Mouse (Mus musculus) C2C12 (cell line): Measurements from ENCODE around the gene Clasrp. TPM values are rescaled to one million over a fixed set of nuclear protein-coding genes. Genes with fewer than 3 reads are reported as not detected.
A peak's percentile ranks its signal among the peaks of the same experiment; 100 is the strongest.

Experiments used
- H3K27me3 ChIP-seq: one replicate; pipeline ENCODE4 v1.6.1; 2011; ENCODE audit not compliant: control insufficient read depth, insufficient read depth, insufficient read length
- H3K36me3 ChIP-seq: one replicate; pipeline ENCODE4 v1.6.1; 2011; ENCODE audit not compliant: control insufficient read depth, insufficient read depth
- H3K4me3 ChIP-seq: one replicate; pipeline ENCODE4 v1.5.1; 2011; ENCODE audit warnings: mild to moderate bottlenecking, control low read depth; ENCODE audit not compliant: poor library complexity, insufficient read depth, severe bottlenecking
- H3K79me2 ChIP-seq: one replicate; pipeline ENCODE4 v1.6.1; 2011; ENCODE audit not compliant: control insufficient read depth, insufficient read depth
- H3K79me3 ChIP-seq: one replicate; pipeline ENCODE4 v1.6.1; 2011; ENCODE audit warnings: low read depth, control low read depth
- H3ac ChIP-seq: one replicate; pipeline ENCODE3; 2011; ENCODE audit warnings: low read depth; ENCODE audit not compliant: control insufficient read depth, insufficient read length
- CEBPB ChIP-seq: IDR thresholded peaks from one replicate; pipeline ENCODE4 v1.6.1; 2011; ENCODE audit warnings: low read depth, mild to moderate bottlenecking, control low read depth, moderate library complexity
- CTCF ChIP-seq: IDR thresholded peaks from one replicate; pipeline ENCODE4 v1.5.1; 2011; ENCODE audit not compliant: control insufficient read depth, insufficient read depth, insufficient read length
- FOSL1 ChIP-seq: IDR thresholded peaks from one replicate; pipeline ENCODE4 v1.8.0; 2011; ENCODE audit warnings: mild to moderate bottlenecking, low read length; ENCODE audit not compliant: poor library complexity, insufficient read depth, severe bottlenecking
- MAX ChIP-seq: IDR thresholded peaks from one replicate; pipeline ENCODE4 v1.6.1; 2011; ENCODE audit warnings: mild to moderate bottlenecking, control low read depth
- MYOD1 ChIP-seq: IDR thresholded peaks from one replicate; pipeline ENCODE4 v1.6.1; 2011; ENCODE audit warnings: low read depth; ENCODE audit not compliant: control insufficient read depth, insufficient read length
- MYOG ChIP-seq: IDR thresholded peaks from one replicate; pipeline ENCODE4 v1.6.1; 2011; ENCODE audit not compliant: control insufficient read depth, insufficient read length; ENCODE audit errors: extremely low read depth
- USF1 ChIP-seq: IDR thresholded peaks from one replicate; pipeline ENCODE4 v1.6.1; 2011; ENCODE audit warnings: low read depth, mild to moderate bottlenecking, control low read depth, moderate library complexity
- polyA plus RNA-seq: library from polyadenylated mRNA; unstranded; fragments of >200 nt; fragmentation: generic; extraction: Trizol; gene quantifications from one replicate; pipeline ENCODE4 v1.2.1, GENCODE M21; 2012; ENCODE audit warnings: missing spikeins

The Clasrp gene
- polyA plus RNA-seq, 1 experiment, result 19.0 TPM

GRCm38 (mm10) chr7:19628536-19629360 lies 24.5 kb upstream of the Clasrp start:
- Histone ChIP-seq H3K79me2 (no peaks in the 10 kb centered on the region), H3K79me3 (no peaks in the 10 kb centered on the region), H3K4me3 (peak overlapping the region; percentile 45), H3ac (peak overlapping the region; percentile 92), H3K27me3 (no peaks in the 10 kb centered on the region), H3K36me3 (peaks cover 3% of the 10 kb centered on the region)
- TF ChIP-seq USF1 (no peak), MYOG (no peak), MYOD1 (no peak), MAX (no peak), FOSL1 (no peak)

GRCm38 (mm10) chr7:19628192-19628535 lies 23.9 kb upstream of the Clasrp start:
- no peaks in the 10 kb centered on the region for H3K79me3 ChIP-seq
- no peaks in the 10 kb centered on the region for H3K79me2 ChIP-seq
- TF ChIP-seq MYOD1, result no peak
- TF ChIP-seq CTCF, result no peak
- no peak for TF ChIP-seq MYOG
- TF ChIP-seq CEBPB, result no peak
- TF ChIP-seq USF1, result no peak
- TF ChIP-seq MAX, result no peak
- no peak for TF ChIP-seq FOSL1
- H3K4me3 ChIP-seq, result no peak overlapping the region
- H3K36me3 ChIP-seq, result no peaks in the 10 kb centered on the region
- no peaks in the 10 kb centered on the region for H3K27me3 ChIP-seq
- no peak overlapping the region for H3ac ChIP-seq

GRCm38 (mm10) chr7:19627721-19628120 lies 23.4 kb upstream of the Clasrp start:
- no peak for TF ChIP-seq MYOD1
- TF ChIP-seq CEBPB, result no peak
- TF ChIP-seq USF1, result no peak
- TF ChIP-seq CTCF, result no peak
- no peak for TF ChIP-seq MAX
- TF ChIP-seq FOSL1, result no peak
- TF ChIP-seq MYOG, result no peak
- Histone ChIP-seq H3K27me3 (no peaks in the 10 kb centered on the region), H3ac (no peak overlapping the region), H3K79me2 (no peaks in the 10 kb centered on the region), H3K4me3 (no peak overlapping the region), H3K36me3 (no peaks in the 10 kb centered on the region), H3K79me3 (no peaks in the 10 kb centered on the region)

GRCm38 (mm10) chr7:19623433-19623832 lies 19.1 kb upstream of the Clasrp start:
- no peaks in the 10 kb centered on the region for H3K79me3 ChIP-seq
- H3ac ChIP-seq, result no peak overlapping the region
- H3K36me3 ChIP-seq, result no peaks in the 10 kb centered on the region
- TF ChIP-seq USF1, result no peak
- no peak for TF ChIP-seq FOSL1
- no peak for TF ChIP-seq MAX
- no peak for TF ChIP-seq MYOG
- no peak for TF ChIP-seq CTCF
- no peak for TF ChIP-seq MYOD1
- TF ChIP-seq CEBPB, result no peak
- no peaks in the 10 kb centered on the region for H3K27me3 ChIP-seq
- no peaks in the 10 kb centered on the region for H3K79me2 ChIP-seq
- H3K4me3 ChIP-seq, result no peak overlapping the region

- Histone ChIP-seq H3K36me3 (no peaks in the 10 kb centered on the region), H3K27me3 (no peaks in the 10 kb centered on the region), H3K79me2 (no peaks in the 10 kb centered on the region), H3K4me3 (no peak overlapping the region), H3K79me3 (no peaks in the 10 kb centered on the region), H3ac (no peak overlapping the region)
- TF ChIP-seq MAX (no peak), MYOD1 (no peak), CEBPB (no peak), CTCF (no peak)
These were observed 18.0 kb upstream of the Clasrp start for GRCm38 (mm10) chr7:19622241-19622640.

- no peak for TF ChIP-seq FOSL1
- no peak for TF ChIP-seq CEBPB
- no peak for TF ChIP-seq MAX
- TF ChIP-seq MYOD1, result no peak
- no peak for TF ChIP-seq CTCF
- no peak for TF ChIP-seq MYOG
- TF ChIP-seq USF1, result no peak
- H3K36me3 ChIP-seq, result no peaks in the 10 kb centered on the region
- no peak overlapping the region for H3K4me3 ChIP-seq
- no peak overlapping the region for H3ac ChIP-seq
- H3K79me3 ChIP-seq, result no peaks in the 10 kb centered on the region
- H3K27me3 ChIP-seq, result no peaks in the 10 kb centered on the region
- no peaks in the 10 kb centered on the region for H3K79me2 ChIP-seq
These were observed 16.5 kb upstream of the Clasrp start for GRCm38 (mm10) chr7:19620811-19621210.
